Mouse (Mus musculus) liver, adult 2 months (tissue): ENCODE measurements around the gene Cd6. TPM values are rescaled to one million over a fixed set of nuclear protein-coding genes. Genes with fewer than 3 reads are reported as not detected.

Experiments used
- DNase-seq: peaks from one replicate; pipeline ENCODE4 v3.0.0-alpha.2; 2011; ENCODE audit warnings: low read depth, low spot score; ENCODE audit errors: extremely low read depth
- H3K27ac ChIP-seq: fragments of 200-500 bp; replicated peaks from 2 replicates; pipeline ENCODE4 v1.5.1; 2012; ENCODE audit warnings: low read depth, mild to moderate bottlenecking, control low read depth, inconsistent platforms, low read length; ENCODE audit not compliant: insufficient read depth
- H3K27me3 ChIP-seq: fragments of 200-500 bp; 2 replicates; pipeline ENCODE4 v1.6.1; 2012; ENCODE audit warnings: mild to moderate bottlenecking, moderate library complexity, low read length, inconsistent platforms; ENCODE audit not compliant: control insufficient read depth, insufficient read depth
- H3K36me3 ChIP-seq: fragments of 200-500 bp; 2 replicates; pipeline ENCODE4 v1.6.1; 2012; ENCODE audit warnings: low read length, inconsistent platforms; ENCODE audit not compliant: control insufficient read depth, insufficient read depth
- H3K4me1 ChIP-seq: fragments of 200-500 bp; 2 replicates; pipeline ENCODE4 v1.6.1; 2011; ENCODE audit warnings: low read length; ENCODE audit not compliant: control insufficient read depth, insufficient read depth
- H3K4me3 ChIP-seq: fragments of 200-500 bp; 2 replicates; pipeline ENCODE4 v1.5.1; 2011; ENCODE audit warnings: low read depth, mild to moderate bottlenecking, control low read depth, low read length, moderate library complexity; ENCODE audit not compliant: insufficient read depth
- H3K79me2 ChIP-seq: fragments of 200-500 bp; 2 replicates; pipeline ENCODE4 v1.6.1; 2012; ENCODE audit warnings: inconsistent platforms, mild to moderate bottlenecking, low read length, moderate library complexity; ENCODE audit not compliant: control insufficient read depth, insufficient read depth
- H3K9ac ChIP-seq: fragments of 200-500 bp; 2 replicates; pipeline ENCODE4 v1.6.1; 2012; ENCODE audit warnings: low read depth, mild to moderate bottlenecking, control low read depth, inconsistent platforms, low read length
- CTCF ChIP-seq: fragments of 200-500 bp; IDR thresholded peaks from 2 replicates; pipeline ENCODE4 v1.5.1; 2011; ENCODE audit warnings: low read depth, low read length, control low read depth
- POLR2A ChIP-seq: fragments of 200-500 bp; IDR thresholded peaks from 2 replicates; pipeline ENCODE4 v1.6.1; 2011; ENCODE audit warnings: low read length, control low read depth; ENCODE audit not compliant: insufficient read depth; ENCODE audit errors: extremely low read depth
- WGBS: fragments of 180-500 bp; shearing (Covaris S2); methylation state at CpG from one replicate; pipeline ENCODE4 v1.1.7; 2018; 5-methylcytosine and 5-hydroxymethylcytosine counted together
- polyA plus RNA-seq: library from polyadenylated mRNA; depleted of rRNA; stranded (reverse); fragments of >200 nt; gene quantifications from 2 replicates; pipeline ENCODE4 v1.2.3, GENCODE M21; 2012
- total RNA-seq: library from RNA; depleted of rRNA; stranded (reverse); fragments of >200 nt; gene quantifications from 2 replicates; pipeline ENCODE4 v1.2.3, GENCODE M21; 2014

Gene Cd6
- total and polyA plus RNA-seq, 2 experiments, result 0.18 to 0.44 TPM

DNA sequence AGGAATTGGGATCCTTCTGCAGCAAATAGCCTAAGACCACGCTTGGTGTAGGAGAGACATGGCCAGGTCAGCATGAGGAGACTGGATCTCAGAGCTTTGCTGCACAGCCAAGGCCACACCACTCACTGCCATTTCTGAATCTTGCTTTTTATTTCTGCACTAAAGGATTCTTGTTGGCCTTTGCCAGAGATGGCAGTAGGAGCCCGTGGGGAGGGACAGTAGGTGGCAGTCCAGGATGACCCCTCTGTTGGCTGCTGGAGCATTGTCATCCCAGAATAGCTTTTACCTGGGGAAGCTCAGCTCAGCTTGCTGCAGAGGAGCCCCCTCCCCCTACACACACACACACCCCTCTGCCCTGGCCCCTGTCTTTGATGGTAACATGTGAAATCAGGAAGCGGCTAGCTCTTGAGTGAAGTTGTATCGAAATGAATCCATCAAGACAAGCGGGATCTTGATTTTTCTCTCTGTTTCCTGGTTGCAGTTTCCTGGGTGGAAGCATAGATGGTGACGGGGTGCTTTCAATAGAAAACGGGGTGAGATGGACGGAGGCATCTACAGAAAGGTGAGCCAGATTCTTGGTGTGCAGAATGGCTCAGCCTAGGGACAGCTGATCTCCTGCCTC, 68.0 kb downstream of the Cd6 start:
- no peaks in the 10 kb centered on the region for H3K27me3 ChIP-seq
- DNase-seq, result no peak
- 87% methylated on average over 8 of the region's 8 CpGs for WGBS
- no peak overlapping the region for H3K27ac ChIP-seq
- H3K9ac ChIP-seq, result no peak overlapping the region
- H3K4me1 ChIP-seq, result no peaks in the 10 kb centered on the region
- TF ChIP-seq POLR2A, result no peak
- no peak overlapping the region for H3K4me3 ChIP-seq
- H3K36me3 ChIP-seq, result no peaks in the 10 kb centered on the region
- H3K79me2 ChIP-seq, result no peaks in the 10 kb centered on the region

GRCm38 (mm10) chr19:10759983-10760831, 69.7 kb downstream of the Cd6 start:
- no peaks in the 10 kb centered on the region for H3K27me3 ChIP-seq
- no peaks in the 10 kb centered on the region for H3K79me2 ChIP-seq
- no peak overlapping the region for H3K9ac ChIP-seq
- 70% methylated on average over 9 of the region's 9 CpGs for WGBS
- H3K4me3 ChIP-seq, result no peak overlapping the region
- TF ChIP-seq CTCF (no peak), POLR2A (no peak)
- no peak for DNase-seq
- H3K27ac ChIP-seq, result no peak overlapping the region
- H3K4me1 ChIP-seq, result no peaks in the 10 kb centered on the region
- no peaks in the 10 kb centered on the region for H3K36me3 ChIP-seq

- no peak overlapping the region for H3K4me3 ChIP-seq
- H3K79me2 ChIP-seq, result no peaks in the 10 kb centered on the region
- no peaks in the 10 kb centered on the region for H3K27me3 ChIP-seq
- H3K27ac ChIP-seq, result no peak overlapping the region
- no peaks in the 10 kb centered on the region for H3K4me1 ChIP-seq
- no peak overlapping the region for H3K9ac ChIP-seq
- no peaks in the 10 kb centered on the region for H3K36me3 ChIP-seq
- no peak for DNase-seq
- no peak for TF ChIP-seq CTCF
These were observed 70.3 kb downstream of the Cd6 start for GRCm38 (mm10) chr19:10759525-10759924.

- no peaks in the 10 kb centered on the region for H3K36me3 ChIP-seq
- no peak overlapping the region for H3K27ac ChIP-seq
- H3K79me2 ChIP-seq, result no peaks in the 10 kb centered on the region
- H3K4me1 ChIP-seq, result no peaks in the 10 kb centered on the region
- WGBS, result 75% methylated on average over 6 of the region's 6 CpGs
- no peak overlapping the region for H3K9ac ChIP-seq
- DNase-seq, result no peak
- no peaks in the 10 kb centered on the region for H3K27me3 ChIP-seq
- no peak overlapping the region for H3K4me3 ChIP-seq
- no peak for TF ChIP-seq CTCF
- no peak for TF ChIP-seq POLR2A
These were observed 71.2 kb downstream of the Cd6 start for GRCm38 (mm10) chr19:10758708-10759107.

- no peak overlapping the region for H3K4me3 ChIP-seq
- H3K4me1 ChIP-seq, result no peaks in the 10 kb centered on the region
- H3K9ac ChIP-seq, result no peak overlapping the region
- H3K36me3 ChIP-seq, result no peaks in the 10 kb centered on the region
- TF ChIP-seq POLR2A (no peak), CTCF (no peak)
- no peaks in the 10 kb centered on the region for H3K79me2 ChIP-seq
- 83% methylated on average over 2 of the region's 2 CpGs for WGBS
- no peak overlapping the region for H3K27ac ChIP-seq
- DNase-seq, result no peak
- H3K27me3 ChIP-seq, result no peaks in the 10 kb centered on the region
These were observed 72.3 kb downstream of the Cd6 start for GRCm38 (mm10) chr19:10757526-10757925.

DNA sequence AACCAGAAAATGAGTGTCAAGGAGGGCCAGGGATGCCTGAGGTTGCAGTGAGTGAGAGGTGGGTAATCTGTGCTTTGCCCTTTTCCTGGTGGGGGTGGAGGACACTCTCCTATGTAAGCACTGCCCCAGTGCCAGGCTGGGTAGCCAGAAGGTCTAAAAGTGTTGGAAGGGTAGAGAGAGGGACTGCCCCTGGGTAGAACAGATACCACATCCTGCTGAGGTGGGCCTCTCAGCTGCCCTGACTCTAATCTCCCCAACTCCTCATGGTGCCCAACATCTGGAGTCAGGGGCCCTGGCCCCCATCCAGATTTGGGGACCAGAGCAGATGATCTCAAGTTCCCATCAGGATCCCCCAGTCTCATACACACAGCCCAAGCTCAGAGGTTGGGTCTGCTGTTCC, 72.7 kb downstream of the Cd6 start:
- H3K4me3 ChIP-seq, result no peak overlapping the region
- TF ChIP-seq POLR2A (no peak), CTCF (no peak)
- DNase-seq, result no peak
- no peaks in the 10 kb centered on the region for H3K79me2 ChIP-seq
- no peak overlapping the region for H3K9ac ChIP-seq
- no peaks in the 10 kb centered on the region for H3K27me3 ChIP-seq
- no peaks in the 10 kb centered on the region for H3K36me3 ChIP-seq
- no peak overlapping the region for H3K27ac ChIP-seq
- H3K4me1 ChIP-seq, result no peaks in the 10 kb centered on the region
